In genomic region chr8:85432168-85433016, GRCm38 (mm10) we compare ENCODE assay signal across 8 mouse cellular contexts. TPM values are rescaled to one million over a fixed set of nuclear protein-coding genes. Genes with fewer than 3 reads are reported as not detected.
DNase-seq lines count a peak whose midpoint lies in the region; ATAC-seq and TF ChIP-seq lines count a peak whose summit lies in the region.

Gene 4921524J17Rik, minus strand, starts transcription at chr8:85432833.

- under 1% methylated on average over 81 of the region's 85 CpGs for WGBS in forebrain, postnatal 0 days
- WGBS in lung, embryonic 16.5 days = under 1% methylated on average over 69 of the region's 85 CpGs

- DNase-seq in G1E (ENCODE audit: low spot score) = peak; percentile 88
- peak; percentile 97 to 98 for DNase-seq in cerebellum, adult 18-20 months
- peak; percentile 99 for DNase-seq in forebrain, postnatal 0 days
- peak; percentile 83 for DNase-seq in layer of hippocampus, adult 9-10 months (ENCODE audit: low spot score)
- DNase-seq in ovary, postnatal 10 days (ENCODE audit: low spot score) = peak; percentile 92
- peak; percentile 96 to 98 for DNase-seq in thymus, postnatal 10 days (ENCODE audit: low spot score in 2 of 2)

- no peak for TF ChIP-seq CTCF in G1E (IDR thresholded peaks at IDR 0.05; ENCODE audit: low read depth, low read length)
- peak; percentile 22; the same call in 1 of the 2 replicates for TF ChIP-seq CTCF in forebrain, postnatal 0 days (IDR thresholded peaks at IDR 0.05; ENCODE audit: low read depth)

- ATAC-seq in G1E (ENCODE audit: extremely low read depth, insufficient number of reproducible peaks, low FRiP score, poor library complexity, severe bottlenecking) = peak; percentile 96
- ATAC-seq in forebrain, postnatal 0 days = peak; percentile 100
- peak; percentile 98 for ATAC-seq in hematopoietic stem cell, adult 5-6 weeks (replicated peaks in 1 of 2; ENCODE audit: insufficient read depth in 1 of 2, low FRiP score in 2 of 2, low TSS enrichment in 1 of 2, low read depth in 1 of 2, poor library complexity in 2 of 2, severe bottlenecking in 2 of 2)
- ATAC-seq in lung, embryonic 16.5 days (ENCODE audit: low read depth) = peak; percentile 100

- peaks cover 4% of the 10 kb centered on the region for H3K36me3 ChIP-seq in G1E (replicated peaks)
- no peaks in the 10 kb centered on the region for H3K36me3 ChIP-seq in forebrain, postnatal 0 days (ENCODE audit: insufficient read depth)
- H3K36me3 ChIP-seq in lung, embryonic 16.5 days (ENCODE audit: control insufficient read depth, insufficient read depth, low read length) = no peaks in the 10 kb centered on the region

- H3K27ac ChIP-seq in forebrain, postnatal 0 days (ENCODE audit: low read depth, low read length) = peak within 1 kb of the TSS; percentile 92
- H3K27ac ChIP-seq in lung, embryonic 16.5 days (ENCODE audit: low read length) = peak within 1 kb of the TSS; percentile 95

- H3K4me1 ChIP-seq in G1E (ENCODE audit: insufficient read depth, low read depth, low read length) = peaks cover 36% of the 10 kb centered on the region
- H3K4me1 ChIP-seq in forebrain, postnatal 0 days (ENCODE audit: insufficient read depth) = peaks cover 23% of the 10 kb centered on the region; the same call in 1 of the 2 replicates
- peaks cover 24% of the 10 kb centered on the region for H3K4me1 ChIP-seq in lung, embryonic 16.5 days (replicated peaks; ENCODE audit: control insufficient read depth, insufficient read depth, low read length)

- H3K9me3 ChIP-seq in G1E (replicated peaks) = peaks cover 8% of the 10 kb centered on the region; the same call in 1 of the 2 replicates
- H3K9me3 ChIP-seq in forebrain, postnatal 0 days (ENCODE audit: low read length) = no peaks in the 10 kb centered on the region
- no peaks in the 10 kb centered on the region for H3K9me3 ChIP-seq in lung, embryonic 16.5 days (ENCODE audit: control insufficient read depth, low read length)

- peak within 1 kb of the TSS; percentile 46 for H3K4me2 ChIP-seq in forebrain, postnatal 0 days (ENCODE audit: low read depth)
- peak within 1 kb of the TSS; percentile 68 for H3K4me2 ChIP-seq in lung, embryonic 16.5 days (ENCODE audit: low read depth, low read length)

- H3K4me3 ChIP-seq in G1E (ENCODE audit: low read depth, low read length) = peak within 1 kb of the TSS; percentile 91
- peak within 1 kb of the TSS; percentile 90 for H3K4me3 ChIP-seq in forebrain, postnatal 0 days (ENCODE audit: low read depth, low read length)
- H3K4me3 ChIP-seq in lung, embryonic 16.5 days (ENCODE audit: low read length) = peak within 1 kb of the TSS; percentile 83

- H3K9ac ChIP-seq in forebrain, postnatal 0 days = peak within 1 kb of the TSS; percentile 82
- peak within 1 kb of the TSS; percentile 95 for H3K9ac ChIP-seq in lung, embryonic 16.5 days (ENCODE audit: low read length)

- H3K27me3 ChIP-seq in G1E (ENCODE audit: insufficient read depth, low read length) = no peaks in the 10 kb centered on the region
- H3K27me3 ChIP-seq in forebrain, postnatal 0 days (ENCODE audit: insufficient read depth, low read length) = no peaks in the 10 kb centered on the region
- H3K27me3 ChIP-seq in lung, embryonic 16.5 days (ENCODE audit: control insufficient read depth, insufficient read depth, low read depth, low read length) = no peaks in the 10 kb centered on the region

RNA-seq across cellular contexts. Expression of gene 4921524J17Rik, which starts in this region (rescaled TPM):
- 31.5 and 35.1 TPM in 2 replicates for total RNA-seq in G1E (2014; fragmentation: Nextera tagmentation)
- total RNA-seq in G1E (2017) = 24.8 and 40.8 TPM in 2 replicates
- polyA plus RNA-seq in G1E (2012) = 27.1 and 28.5 TPM in 2 replicates
- total RNA-seq in forebrain, postnatal 0 days (2014; rRNA removed) = 40.1 and 48.2 TPM in 2 replicates
- 75.7 and 90.3 TPM in 2 replicates for polyA plus RNA-seq in forebrain, postnatal 0 days (2015; fragmentation: Nextera tagmentation; extraction: Ambion mirVana)
- total RNA-seq in hematopoietic stem cell, adult 5-6 weeks (2017) = 87.2 and 121 TPM in 2 replicates
- polyA plus RNA-seq in lung, embryonic 16.5 days (2015; fragmentation: Nextera tagmentation; extraction: Ambion mirVana) = 38.2 and 44.6 TPM in 2 replicates

Comparison
In these comparisons a context has a peak if more than half of its experiments do, and no peak if none do; other contexts are left out.
1. Peak in every context shown above with its lines: DNase-seq, ATAC-seq, H3K4me3 ChIP-seq and H3K27ac ChIP-seq.